Mouse (Mus musculus) frontal cortex, adult 2 months (tissue): Measurements from ENCODE around the gene Akap7. TPM values are rescaled to one million over a fixed set of nuclear protein-coding genes. Genes with fewer than 3 reads are reported as not detected.
"Not testable (repeated sequence)": the region's sequence is repeated elsewhere in the genome, so short reads cannot be mapped to it uniquely, and the experiment has no call there.

Experiments used
- DNase-seq, 2 experiments: peaks; one replicate each; pipeline ENCODE4 v3.0.0; 2022; ENCODE audit warnings: low spot score in 1 of 2; ENCODE audit errors: extremely low spot score in 1 of 2
- polyA plus RNA-seq: library from polyadenylated mRNA; depleted of rRNA; stranded (reverse); fragments of >200 nt; gene quantifications from 2 replicates; pipeline ENCODE4 v1.2.3, GENCODE M21; 2012

The Akap7 gene
- polyA plus RNA-seq, 1 experiment = 50.9 TPM

DNA sequence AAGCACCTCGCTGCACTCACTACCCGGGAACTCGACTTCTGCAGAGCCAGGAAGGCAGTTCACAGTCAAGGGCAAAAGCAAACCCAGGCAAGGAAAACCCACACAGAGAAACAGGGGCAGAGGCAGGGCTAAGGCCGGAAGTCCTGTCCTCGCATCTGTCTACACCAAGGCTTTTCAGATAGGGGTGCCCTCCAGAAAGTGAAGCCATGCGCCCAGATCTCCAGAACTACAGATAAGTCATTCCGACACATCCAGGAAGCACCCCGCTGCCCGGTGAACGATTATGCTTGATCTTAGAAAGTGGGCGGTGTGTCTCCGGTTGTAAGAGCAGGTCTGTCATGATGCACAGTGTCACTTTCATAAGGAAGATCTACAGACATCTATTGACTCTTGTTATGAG, 109.1 kb downstream of the Akap7 start:
- DNase-seq = no peak

DNA sequence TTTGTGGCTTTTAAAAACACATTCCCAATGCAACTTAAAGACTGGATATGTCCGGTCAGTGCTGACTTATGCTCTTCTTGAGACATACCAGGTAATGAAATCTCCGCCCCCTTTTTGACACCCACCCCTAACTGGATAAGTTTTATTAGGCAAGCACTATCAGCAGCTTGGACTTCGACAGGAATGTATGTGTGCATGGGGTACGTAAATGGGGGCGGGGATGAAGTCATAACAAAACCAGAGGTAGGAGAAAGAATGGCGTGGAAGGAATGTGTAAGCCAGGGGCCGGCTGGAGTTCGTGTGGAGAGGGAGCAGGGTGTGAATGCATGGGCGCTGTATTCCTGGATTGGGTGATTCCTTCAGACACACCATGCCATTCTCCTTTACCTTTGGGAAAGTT, 109.6 kb downstream of the Akap7 start:
- no peak for DNase-seq

DNA sequence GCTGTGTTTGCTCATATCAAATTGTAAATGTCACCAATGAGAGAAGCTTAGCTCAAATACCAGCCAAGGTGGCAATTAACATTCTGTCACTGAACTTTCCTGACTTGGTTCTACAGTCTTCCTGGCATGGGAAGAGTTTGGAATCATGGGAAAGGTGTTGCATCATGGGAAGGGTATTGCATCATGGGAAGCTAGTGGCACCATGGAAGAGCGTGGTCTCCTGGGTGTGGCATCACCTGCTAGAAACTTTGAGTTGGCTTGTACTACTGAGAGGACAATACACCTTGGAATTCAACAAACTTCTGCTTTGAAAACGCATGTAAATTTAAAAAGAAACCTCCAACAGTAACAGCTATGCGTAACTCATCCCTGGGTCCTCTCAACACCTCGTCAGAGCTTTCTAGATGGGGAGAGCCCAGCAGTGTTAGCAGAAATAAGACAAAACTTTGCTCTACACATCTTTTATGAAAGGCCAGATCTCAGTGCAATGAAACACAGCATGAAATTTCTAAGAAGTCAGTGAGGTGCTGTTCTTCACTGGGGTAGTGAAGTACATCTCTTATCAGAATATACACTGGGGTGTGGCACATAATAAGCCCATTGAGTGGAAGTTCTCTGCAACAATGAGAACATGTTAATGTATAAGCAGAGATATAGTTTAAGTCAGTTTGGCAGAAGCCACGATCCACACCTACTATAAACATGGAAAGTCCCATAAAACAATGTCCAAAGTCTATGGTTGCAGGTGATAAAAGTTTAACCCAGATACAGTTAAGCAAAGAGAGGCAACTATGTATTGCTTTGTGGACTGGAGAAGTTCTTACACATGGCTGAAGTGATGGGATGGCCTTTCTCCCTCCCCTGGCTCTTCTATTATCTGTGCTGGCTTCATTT, 115.2 kb downstream of the Akap7 start:
- no peak for DNase-seq

DNA sequence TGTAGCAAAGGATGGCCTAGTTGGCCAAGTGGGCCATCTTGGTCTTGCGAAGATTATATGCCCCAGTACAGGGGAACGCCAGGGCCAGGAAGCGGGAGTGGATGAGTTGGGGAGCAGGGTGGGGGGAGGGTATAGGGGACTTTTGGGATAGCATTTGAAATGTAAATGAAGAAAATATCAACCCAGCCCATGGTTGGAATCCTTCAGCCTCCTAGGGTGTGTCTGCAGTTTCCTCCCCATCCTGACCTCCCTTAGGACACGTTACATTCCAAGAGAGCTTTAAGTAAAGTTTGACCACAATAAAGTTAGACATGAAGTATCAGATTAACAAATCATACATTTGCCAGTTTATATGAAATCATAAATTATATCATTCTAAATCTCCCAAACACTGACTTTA, 116.5 kb downstream of the Akap7 start:
- no peak for DNase-seq

DNA sequence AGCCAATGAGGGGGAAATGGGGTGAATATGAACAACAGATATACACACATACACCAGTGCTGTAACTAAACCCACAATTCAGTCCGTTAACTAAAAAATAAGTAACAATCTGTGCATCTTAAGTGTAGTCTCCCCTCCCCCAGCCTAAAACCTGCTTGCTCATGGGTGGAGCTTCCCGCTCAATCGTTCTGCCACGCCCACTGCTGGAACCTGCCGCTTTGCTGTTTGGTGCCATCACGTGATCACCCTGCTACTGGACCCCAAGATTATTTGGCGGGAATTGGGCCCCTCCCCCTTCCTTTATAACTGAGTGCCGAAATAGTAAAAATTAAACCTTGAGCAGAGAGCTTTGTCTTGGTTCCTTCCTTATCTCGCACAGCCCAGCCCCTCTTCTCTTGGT, 121.4 kb downstream of the Akap7 start:
- DNase-seq = not testable (repeated sequence)

DNA sequence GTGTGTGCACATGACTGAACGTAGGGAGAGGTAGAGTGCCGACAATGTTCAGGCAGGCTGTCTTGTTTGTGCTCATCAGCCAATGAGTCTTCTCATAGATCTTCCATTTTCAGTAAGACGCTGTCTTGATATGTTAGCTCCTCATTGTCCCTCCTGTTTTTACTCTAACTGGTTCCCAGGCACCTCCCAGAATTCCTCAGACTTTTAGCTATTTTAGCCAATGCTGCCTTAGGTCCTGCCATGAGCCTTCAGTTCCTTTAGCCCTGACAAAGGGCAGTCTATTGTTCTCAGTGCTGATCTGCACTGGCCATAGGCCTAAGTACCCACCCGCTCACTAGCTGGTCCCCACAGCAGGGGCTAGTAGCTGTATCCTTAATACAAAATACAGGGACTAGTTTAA, 122.0 kb downstream of the Akap7 start:
- no peak for DNase-seq

DNA sequence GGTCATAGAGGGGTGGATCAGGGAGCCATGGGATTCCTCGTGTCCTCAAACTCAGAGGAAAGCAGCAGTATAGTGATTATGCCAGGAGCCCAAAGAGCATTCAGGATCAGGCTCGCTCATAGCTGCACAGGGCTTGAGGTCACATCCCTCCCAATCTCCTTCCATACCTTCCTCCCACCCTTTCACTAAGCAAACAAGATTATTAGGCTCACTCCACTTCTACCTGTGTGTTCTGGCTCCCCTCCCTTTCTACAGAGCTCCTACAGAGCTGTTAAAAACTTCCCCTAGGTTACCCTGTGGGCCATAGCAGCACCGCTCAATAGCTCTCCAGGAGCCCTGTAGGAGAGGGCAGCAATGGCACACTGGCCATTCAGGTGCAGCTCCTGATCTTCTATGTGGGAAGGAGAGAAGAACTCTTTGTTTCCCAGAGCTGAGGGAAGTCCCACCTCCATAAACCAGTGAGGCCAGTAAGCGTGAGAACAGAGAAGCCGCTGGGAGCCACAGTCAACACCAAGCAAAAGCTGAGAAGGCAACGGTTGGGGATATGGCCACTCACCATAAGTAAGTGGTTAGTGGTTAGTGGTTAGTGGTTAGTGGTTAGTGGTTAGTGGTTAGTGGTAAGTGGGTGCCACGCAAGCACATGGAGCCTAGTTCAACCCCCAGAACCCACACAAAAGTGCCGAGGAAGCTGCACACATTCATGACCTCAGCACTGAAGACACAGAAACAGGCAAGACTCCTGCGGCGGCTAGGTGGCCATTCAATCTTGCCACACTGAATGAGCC, 122.7 kb downstream of the Akap7 start:
- DNase-seq = no peak

DNA sequence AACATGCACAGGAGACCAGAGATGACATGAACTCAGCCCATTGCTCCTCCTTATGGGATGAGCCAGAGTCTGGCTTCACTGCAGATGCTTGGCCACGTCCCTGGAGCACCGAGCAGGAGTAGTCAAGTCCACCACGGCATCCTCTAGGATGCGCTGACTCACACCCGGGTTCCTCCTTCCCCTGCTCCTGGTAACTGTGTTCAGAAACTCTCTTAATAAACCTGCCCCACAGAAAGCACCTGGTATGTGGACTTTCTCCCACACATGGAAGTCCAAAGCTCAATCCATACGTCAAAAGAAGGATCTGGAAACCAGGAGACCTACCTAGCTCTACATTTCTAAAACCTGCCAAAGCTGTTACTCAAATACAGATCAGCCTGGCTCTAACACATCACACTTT, 124.4 kb downstream of the Akap7 start:
- no peak for DNase-seq

DNA sequence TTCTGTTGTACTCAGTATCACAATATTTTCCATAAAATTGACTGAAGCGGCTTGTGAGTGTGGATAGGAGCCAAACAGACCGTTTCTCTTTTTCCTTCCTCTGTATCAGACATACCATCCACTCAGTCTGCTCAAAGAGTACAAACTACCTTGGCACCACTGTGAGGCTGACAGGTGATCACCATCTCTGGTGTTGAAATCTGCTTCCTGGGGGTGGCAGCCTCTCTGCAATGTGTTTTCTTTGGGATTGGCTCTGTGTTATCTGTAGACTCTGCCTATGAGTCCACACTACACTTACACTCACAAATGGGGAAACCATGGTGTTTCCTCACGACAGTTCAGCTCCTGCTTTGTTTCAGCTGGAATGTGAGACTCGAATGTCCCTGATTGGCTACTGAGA, 128.6 kb downstream of the Akap7 start:
- DNase-seq = no peak

DNA sequence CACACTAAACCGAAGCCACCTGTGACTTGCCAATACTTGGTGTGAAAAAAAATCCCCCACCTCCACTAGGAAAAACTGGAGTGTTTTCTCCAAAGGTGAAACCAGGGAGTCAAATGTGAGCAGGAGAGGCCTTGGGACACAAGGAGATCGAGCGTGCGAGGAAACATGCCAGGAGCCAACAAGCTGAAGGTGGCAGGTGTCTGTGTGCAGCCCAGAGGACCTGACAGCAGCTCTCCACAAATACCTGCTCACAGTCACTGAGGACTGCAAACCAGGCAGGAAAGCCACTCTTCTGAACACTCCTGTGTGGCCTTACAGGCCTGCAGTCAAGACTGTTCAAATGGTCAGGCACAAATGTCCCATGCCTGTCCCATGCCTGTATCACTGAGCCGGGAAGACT, 130.4 kb downstream of the Akap7 start:
- no peak for DNase-seq

DNA sequence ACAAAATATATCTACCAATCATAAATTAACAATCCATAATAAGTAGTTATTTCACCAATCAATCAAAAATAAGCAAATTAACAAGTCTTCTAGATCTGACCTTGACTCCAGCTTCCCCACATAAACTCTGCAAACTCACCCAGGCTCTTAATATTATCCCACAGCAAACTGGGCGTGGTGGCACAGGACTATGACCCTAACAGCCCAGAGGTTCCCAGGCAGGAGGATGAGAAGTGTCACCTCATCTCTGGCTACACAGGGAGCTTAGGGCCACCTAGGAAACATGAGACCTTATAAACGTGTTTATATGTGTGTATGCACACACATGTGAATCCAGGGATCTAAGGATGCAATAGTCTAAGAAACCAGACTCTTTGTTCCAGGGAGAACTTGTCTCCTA, 132.8 kb downstream of the Akap7 start:
- DNase-seq = no peak

DNA sequence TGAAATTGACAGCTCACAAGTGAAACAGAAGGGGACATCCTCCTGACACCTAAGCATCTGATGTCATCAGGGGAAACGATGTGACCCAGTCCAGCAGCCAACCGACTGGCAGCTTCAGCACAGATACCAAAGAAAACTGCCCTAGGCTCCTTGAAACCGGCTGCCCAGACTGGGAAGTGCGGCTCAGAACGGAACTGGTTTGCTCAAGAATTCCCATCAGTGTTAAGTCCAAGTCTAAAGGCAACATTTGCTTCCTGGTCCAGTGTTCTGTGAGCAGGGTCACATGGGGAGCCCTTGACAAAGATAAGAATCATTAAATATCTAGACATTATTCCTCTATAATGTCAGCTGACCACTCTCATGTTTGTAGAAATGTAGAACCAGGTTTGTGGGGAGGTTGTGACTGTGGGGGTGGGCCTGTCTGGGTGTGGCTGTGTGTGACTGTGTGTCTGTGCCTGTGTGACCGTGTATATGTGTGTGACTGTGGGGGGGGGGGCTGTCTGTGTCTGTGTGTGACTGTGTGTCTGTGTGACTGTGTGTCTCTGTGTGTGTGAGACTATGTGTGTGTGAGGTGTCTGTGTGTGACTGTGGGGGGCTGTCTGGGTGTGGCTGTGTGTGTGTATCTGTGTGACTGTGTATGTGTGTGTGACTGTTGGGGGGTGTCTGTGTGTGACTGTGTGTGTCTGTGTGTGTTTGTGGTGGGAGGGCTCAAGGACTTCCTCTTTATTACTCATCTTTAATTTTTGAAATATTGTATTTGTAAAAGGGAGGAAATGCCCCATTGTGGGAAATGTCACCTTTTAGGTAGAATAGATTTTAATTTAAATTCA, 140.1 kb downstream of the Akap7 start:
- no peak for DNase-seq

DNA sequence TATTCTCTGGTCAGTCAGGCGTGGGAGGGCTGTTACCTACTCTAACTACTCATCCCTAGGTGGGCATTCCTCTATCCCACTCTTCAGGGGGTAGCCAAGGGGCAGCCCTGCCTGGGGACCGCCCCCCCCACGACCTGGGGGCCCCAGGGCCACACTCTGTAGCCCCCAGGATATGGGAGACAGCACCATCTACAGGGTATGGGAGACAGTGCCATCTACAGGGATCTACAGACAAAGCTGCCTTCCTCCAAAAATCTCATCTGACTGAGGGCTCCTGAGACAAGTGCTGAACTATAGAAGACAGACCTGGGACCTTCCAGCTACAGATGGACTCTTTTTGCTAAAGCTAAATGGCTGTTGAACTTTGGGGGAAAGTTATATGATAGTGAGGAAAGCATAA, 144.2 kb downstream of the Akap7 start:
- not testable (repeated sequence) for DNase-seq

DNA sequence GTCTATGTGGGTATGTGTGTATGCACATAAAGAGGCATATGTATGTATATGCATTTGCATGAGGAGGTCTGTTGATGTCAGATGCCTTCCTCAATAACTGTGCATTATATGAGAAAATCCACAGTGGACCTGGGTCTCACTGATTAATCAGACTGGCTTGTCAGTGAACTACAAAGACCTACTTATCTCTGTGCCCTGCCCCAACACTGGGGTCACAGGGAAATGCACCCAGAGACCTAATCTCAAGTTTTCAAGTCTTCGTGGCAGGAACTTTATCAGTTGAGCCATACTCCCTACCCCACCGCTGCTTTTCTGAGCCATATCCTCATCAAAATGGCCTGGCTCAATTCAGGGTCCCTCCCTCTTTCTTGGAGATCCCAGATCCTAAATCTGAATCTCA, 146.0 kb downstream of the Akap7 start:
- DNase-seq = no peak

DNA sequence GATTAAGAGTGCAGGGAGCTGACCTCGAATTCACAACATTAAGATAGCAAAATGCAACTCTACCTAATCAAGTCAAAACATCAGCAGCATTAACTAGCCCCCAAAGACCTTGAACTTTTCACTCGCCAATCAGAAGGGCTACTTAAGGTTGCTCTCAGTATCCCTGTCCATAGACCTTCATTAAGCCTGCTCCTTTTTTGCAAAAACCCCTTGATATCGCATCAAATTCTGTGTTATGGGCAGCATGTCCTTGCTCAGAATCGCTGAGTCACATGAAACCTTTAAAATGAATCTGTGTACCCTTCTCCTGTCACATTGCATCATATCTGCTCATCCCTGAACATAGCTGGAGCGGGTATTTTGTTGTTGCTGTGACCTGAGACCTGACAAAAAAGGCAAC, 149.0 kb downstream of the Akap7 start:
- no peak for DNase-seq

DNA sequence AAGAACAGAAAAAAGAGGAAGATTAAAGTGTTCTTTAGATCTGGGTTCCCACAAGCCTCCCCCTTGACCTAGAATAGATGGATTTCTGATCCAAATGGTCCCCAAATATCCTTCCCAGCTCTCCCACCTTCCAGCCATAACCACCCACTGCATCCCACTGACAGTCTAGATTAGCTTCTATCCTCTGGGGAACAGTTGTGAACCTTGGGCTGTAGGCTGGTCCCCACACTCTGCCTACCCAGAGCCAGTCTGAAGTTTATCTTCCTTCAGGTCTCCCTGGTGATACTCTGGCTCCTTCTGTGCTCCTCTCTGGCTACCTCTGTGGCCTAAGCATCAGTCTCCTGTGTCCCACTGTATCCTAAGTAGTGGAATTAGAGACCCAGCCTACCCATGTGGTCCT, 150.3 kb downstream of the Akap7 start:
- peak in 1 of 2 experiments; percentile 37 for DNase-seq

DNA sequence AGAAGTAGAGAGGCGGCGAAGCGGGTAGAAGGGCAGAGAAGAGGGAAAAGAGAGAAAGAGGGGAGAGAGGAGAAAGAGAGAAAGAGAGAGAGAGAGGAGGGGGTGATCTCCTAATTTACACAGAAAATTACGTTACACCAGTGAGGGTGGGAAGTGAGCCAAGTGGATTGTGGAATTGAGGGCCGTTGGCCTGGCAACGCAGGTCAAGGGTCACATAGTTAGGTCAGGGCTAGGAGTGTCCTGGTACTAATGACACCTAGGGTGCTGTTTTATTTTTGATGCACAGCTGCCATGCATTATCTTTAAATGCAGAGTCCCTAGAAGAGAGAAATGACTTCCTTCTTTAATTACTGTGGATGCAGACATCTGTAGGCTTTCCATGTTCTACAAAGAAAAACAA, 153.4 kb downstream of the Akap7 start:
- DNase-seq = no peak

DNA sequence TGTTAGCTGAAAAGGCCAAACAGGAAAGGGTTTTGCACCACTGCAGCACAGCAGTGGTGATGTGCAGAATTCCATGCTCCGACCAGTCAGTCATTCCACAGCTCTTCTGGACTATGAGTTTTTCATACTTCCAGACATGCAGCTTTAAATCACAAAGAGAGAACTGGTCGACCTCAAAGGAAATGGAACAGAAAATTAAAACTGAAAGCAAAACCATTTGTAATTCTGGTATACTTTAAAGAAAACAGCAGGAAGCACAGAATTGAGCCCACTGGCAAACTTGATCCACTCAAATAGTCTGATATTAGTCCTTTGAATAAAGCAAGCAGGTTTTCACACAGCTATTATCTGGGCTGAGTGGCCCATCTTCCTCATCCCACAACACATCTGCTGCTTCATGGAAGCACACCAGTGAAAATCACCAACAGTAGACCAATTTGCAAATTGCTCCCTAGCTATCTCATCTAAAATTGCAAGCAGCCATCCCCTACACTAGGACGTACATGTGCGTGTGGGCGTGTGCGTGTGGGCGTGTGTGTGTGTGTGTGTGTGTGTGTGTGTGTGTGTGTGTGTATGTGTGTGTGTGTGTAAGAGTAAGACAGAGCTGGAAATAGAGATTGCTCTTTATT, 156.4 kb downstream of the Akap7 start:
- DNase-seq = peak in 1 of 2 experiments; percentile 52

DNA sequence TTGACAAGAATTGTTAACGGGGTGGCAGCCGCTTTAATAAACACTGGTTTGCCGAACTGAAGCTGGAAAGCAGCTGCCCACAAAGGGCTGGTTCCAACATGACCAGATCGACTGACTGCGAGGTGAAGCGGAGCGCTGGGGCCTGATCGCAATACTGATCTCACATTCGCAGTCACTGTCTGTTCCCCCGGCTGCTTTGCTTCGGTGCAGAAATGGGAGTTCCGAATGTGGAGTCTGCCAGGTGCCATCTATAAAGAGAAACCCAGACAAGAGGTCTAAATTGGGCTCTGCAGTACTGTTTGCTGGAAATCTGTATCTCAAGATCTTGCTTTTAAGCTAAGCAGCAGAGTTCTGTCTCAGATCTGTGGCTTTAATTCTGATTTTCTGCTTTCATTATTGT, 161.8 kb downstream of the Akap7 start:
- peak; percentile 42 to 72 for DNase-seq
